Mouse (Mus musculus) monocyte, adult 5-6 weeks (primary cell): ENCODE results near the gene Snx32. TPM values are rescaled to one million over a fixed set of nuclear protein-coding genes. Genes with fewer than 3 reads are reported as not detected.

ENCODE experiments used
- ATAC-seq: fragments of 153-309, 156-312 bp; replicated peaks from 2 replicates; pipeline ENCODE4 v1.8.0; 2017; ENCODE audit warnings: mild to moderate bottlenecking; ENCODE audit not compliant: low TSS enrichment, insufficient number of reproducible peaks, severe bottlenecking, poor library complexity, low FRiP score
- total RNA-seq: library from RNA; stranded (forward); fragments of 200-1000, 200-491, 200-594 nt; gene quantifications from 3 replicates; pipeline ENCODE4 v1.2.3, GENCODE M21; 2017

The Snx32 gene
- total RNA-seq, 1 experiment from 2014 or later, result 2.4 TPM

DNA sequence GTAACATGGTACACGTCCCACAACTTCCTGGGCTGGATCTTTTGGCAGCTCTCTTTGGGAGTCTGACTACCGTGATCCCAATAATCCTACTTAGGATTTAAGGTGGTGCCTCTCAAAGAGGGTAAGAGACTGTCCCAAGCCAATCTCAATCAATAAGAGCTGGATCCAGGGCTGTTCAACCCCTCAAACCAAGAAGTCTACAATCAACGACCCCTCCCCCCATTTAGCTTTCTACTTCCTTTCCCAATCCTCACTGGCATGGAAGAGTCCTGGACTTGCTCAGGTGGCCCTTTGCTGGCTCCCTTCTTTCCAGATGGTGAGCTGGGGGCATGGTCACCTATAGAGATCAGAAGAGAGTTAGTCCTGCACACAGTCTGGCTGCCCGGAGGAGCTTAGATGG lies 23.6 kb downstream of the Snx32 start:
- no peak for ATAC-seq

GRCm38 (mm10) chr19:5486286-5486685 lies 24.1 kb downstream of the Snx32 start:
- ATAC-seq, result no peak

GRCm38 (mm10) chr19:5485821-5486220 lies 24.5 kb downstream of the Snx32 start:
- no peak for ATAC-seq

DNA sequence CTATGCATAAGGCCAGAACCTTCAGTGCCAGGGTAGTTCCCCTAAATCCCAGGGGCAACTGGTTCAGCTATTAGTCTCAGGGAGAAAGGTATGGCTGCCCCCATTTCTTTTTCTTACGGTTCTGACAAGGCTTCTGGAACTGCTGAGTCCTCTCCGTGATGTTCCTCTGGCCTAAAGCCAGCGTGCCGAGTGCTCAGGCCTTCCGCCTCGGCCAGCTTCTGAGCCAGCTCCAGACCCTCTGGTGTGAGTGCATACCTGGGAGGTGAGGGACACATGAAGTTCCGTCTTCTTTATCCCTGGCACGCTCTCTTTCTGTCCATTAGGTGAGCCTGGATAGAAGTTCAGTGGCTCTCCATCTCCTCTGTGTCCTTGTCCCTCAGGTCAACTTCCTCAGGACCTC lies 25.0 kb downstream of the Snx32 start:
- ATAC-seq, result no peak

GRCm38 (mm10) chr19:5484496-5484895 lies 25.8 kb downstream of the Snx32 start:
- ATAC-seq, result no peak

DNA sequence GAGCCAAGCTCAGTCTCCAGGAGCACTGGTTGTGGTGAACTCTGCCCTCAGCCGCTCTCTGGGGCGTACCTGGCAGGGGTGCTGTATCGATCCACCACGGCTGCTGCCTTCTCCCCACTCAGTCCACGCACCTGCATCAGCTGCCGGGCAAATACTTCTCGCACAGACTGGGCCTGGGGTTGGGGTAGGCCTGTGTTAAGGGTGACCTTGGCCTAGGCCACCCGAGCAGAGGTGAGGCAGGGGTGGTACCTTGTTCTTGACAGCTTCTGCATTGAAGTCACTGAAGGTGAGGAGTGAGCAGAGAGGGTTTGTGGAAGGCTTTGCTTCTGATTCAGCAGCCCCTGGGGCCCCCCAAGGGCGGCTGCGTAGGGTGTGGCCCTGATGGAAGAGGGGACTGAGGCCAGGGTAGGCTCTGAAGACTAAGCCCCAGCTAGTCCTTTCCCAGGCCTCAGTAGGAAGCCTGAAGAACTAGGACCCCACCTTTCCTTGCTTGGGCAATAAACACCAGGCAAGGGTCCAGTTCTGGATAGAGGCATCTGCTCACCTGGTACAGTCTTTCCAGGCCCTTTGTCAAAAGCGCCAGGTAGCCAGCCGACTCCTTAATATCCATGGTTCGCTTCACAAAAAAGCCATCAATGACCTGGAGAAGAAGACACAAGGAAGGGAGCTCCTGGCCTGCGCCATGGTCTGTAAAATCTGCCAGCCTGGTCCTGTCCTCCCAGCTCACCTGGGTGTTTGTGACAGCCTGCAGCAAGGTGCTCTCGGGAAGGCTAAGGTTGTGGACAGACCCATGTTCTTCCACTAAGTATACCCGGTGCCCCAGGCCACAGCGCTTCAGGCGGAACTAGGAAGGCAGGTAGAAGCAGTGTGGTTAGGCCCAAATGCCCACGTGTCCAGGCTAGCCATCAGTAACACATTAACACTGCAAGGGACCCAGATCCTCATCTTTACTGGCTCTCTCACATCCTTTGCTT lies 26.7 kb downstream of the Snx32 start:
- no peak for ATAC-seq

GRCm38 (mm10) chr19:5481398-5481797 lies 28.9 kb downstream of the Snx32 start:
- ATAC-seq, result no peak

- no peak for ATAC-seq
Observed at GRCm38 (mm10) chr19:5480016-5480415, 30.3 kb downstream of the Snx32 start.

DNA sequence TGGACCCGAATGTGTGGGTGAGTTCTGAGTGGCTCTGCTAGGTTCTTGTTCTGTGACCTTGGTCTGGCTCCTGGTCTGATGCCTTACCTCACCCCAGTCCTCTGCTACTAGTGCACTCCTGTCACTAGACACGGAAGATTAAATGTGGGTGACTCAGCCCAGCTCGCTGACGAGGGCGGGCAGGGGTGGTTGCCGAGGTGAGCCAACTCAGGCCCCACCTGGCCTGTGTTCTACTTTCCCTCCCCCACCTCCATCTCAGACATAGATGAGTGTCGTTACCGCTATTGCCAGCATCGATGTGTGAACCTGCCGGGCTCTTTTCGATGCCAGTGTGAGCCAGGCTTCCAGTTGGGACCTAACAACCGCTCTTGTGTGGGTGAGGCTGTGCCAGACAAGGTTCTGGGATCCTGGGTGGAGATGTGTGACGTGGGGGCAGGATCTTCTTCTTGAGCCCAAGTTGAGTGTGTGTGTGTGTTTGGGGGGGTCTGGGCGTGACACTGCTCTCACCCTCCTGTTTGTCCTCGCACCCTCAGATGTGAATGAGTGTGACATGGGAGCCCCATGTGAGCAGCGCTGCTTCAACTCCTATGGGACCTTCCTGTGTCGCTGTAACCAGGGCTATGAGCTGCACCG lies 32.6 kb downstream of the Snx32 start:
- no peak for ATAC-seq

DNA sequence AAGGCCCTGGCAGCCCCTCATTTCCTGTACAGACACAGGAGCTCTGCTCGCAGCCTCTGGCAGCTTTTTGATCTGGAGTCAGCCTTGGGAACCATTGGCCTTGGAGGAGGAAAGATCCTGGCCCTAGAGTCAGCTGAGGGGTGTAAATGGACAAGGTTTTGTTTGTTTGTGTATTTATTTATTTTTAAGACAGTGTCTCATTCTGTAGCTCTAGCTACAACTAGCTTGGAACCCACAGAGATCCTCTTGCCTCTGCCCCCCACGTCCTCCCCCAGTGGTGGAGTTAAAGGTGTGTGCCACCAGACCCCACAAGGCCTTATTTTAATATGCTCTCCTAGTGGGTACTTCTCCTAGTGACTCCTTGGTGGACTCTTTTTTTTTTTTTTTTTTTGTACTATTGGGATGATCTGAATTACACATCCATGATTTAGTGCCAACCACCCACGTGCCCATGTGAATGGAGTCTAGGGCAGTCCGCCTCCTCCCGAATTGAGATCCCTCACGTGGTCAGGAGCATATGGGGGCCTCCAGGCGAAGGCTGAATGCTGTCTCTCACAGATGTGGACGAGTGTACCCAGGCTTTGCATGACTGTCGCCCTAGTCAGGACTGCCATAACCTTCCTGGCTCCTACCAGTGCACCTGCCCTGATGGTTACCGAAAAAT lies 33.2 kb downstream of the Snx32 start:
- no peak for ATAC-seq

GRCm38 (mm10) chr19:5475069-5475714 lies 35.1 kb downstream of the Snx32 start:
- ATAC-seq, result no peak

DNA sequence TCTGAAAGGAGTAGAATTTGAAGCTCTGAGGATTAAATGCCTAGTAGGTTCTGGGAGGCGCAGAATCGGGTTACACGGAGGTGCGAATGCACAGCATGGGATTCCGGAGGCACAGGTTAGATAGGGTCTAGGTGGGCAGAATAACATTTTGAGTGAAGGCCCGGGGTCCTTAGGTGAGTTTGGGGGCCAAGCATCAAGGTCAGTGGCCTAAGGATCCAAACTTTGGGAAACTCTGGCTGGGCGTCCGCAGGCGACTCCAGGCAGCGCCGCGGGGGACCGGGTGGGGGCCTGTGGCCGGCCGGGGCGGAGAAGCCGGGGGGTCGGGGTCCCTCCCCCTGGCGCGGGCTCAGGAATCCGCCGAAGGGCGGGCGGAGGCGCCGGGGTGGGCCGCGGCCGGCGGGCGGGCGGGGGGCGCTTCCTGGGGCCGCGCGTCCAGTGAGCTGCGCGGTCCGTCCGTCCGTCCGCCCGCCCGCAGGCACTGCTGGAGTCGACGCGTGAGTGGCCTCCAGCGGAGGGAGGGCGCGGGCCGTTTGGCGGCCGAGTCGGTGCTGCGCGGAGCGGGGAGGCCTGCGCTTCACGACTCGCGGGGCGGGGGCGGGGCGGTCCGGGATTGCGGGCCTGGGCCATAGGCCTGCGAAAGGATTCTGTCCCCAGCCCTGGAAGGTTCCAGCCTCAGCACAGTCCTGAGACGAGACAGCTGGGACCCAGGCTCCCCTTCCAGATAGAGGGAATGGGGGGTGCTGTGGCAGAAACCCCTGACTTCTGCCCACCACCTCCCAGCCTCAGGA lies 35.9 kb downstream of the Snx32 start:
- ATAC-seq, result no peak

DNA sequence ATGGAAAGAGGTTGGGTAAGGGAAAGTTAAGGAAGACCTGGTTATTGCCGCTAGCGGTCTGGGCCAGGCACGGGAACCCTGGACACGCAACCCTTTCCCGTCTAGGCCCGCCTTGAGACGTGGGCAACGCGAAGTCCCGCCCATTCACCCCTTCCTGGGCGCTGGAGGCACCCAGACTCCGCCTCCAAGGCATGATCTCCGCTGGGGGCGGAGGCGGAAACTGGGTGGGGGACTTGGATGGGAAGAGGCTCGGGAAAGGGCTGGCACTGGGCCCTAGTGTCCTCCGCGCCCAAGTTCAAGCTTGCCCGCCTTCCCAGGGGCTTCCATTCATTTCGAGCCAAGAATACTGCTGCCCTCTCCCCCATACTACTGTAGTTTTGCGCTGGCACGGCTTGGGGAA lies 36.6 kb downstream of the Snx32 start, which contains the start of gene Efemp2:
TSS of gene Efemp2 (plus strand) at position 235 of the 400 bp plus-strand sequence.
- peak; percentile 40; the same call in 1 of the 2 replicates for ATAC-seq

DNA sequence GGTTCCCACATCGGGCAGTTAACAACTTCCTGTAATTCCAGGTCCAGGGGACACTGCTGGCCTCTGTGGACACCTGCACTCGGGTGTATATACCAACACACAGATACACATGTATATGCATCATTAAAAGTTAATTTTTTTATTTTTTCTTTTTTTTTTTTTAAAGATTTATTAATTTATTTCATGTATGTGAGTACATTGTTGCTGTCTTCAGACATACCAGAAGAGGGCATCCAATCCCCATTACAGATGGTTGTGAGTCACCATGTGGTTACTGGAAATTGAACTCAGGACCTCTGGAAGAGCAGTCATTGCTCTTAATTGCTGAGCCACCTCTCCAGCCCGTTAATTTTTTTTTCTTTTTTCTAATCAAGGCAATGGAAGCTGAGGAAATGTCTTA lies 37.5 kb downstream of the Snx32 start:
- no peak for ATAC-seq

GRCm38 (mm10) chr19:5471846-5472245 lies 38.5 kb downstream of the Snx32 start:
- no peak for ATAC-seq

- ATAC-seq, result no peak
Observed at GRCm38 (mm10) chr19:5468374-5468773, 42.0 kb downstream of the Snx32 start, which contains the start of gene Ctsw. Gene Ctsw, minus strand, starts transcription at chr19:5468507.

DNA sequence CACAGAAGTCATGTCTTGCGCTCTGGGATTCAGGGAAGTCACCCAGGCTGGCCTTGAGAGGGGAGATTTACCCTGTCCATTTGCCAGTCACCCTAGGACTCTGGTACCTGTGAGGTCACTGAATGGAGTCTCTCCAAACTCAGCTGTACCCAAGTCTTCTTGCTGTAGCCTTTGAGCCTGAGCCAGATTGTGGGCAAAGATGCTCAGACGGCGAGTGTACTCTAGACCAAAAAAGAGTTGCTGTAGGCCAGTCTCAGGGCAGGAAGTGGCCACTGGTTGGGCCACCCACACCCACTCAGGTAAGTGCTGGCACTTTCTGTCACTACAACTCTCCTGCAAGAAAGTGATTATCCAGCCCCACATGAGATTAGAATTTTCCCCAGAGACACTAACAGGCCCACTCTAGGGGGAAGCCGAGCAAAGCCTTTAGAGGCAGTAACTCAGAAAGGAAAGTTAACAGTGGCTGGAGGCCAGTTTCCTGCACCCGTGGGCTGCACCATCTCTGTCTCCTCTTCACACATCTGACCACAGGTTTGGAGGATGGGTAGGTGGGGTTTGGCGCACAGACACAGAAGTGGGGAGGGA lies 43.3 kb downstream of the Snx32 start:
- no peak for ATAC-seq

DNA sequence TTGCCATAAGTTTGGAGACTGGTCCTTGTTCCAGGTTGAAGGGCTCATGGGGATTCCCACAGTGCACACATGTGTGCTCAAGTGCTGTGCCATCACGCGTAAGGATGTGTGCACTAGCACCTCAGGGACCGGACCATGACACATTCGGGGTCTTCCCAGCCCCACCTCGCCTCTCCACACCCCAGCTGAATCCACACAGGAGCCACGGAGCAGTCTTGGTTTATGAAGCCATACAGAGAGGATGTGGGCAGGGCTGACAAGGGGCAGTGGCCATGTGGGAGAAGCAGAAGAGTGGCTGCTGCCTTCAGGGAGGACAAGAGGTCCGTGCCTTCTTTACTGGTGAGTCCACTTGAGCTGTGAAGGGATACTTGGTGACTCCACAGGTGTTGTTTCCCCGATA lies 45.3 kb downstream of the Snx32 start:
- ATAC-seq, result no peak
